Mouse (Mus musculus) intestine, postnatal 0 days (tissue): ENCODE measurements around the gene Tub. TPM values are rescaled to one million over a fixed set of nuclear protein-coding genes. Genes with fewer than 3 reads are reported as not detected.
A peak's percentile ranks its signal among the peaks of the same experiment; 100 is the strongest.

Experiments used
- ATAC-seq: fragments of 200-750 bp; cut with Nextera tagmentation; 2 replicates; pipeline ENCODE4 v1.8.0; 2017; ENCODE audit warnings: mild to moderate bottlenecking, moderate TSS enrichment, moderate library complexity
- H3K27ac ChIP-seq: fragments of 300-500 bp; sonication (generic); 2 replicates; pipeline ENCODE4 v1.5.1; 2014; ENCODE audit warnings: mild to moderate bottlenecking, low read depth, low read length, moderate library complexity
- H3K27me3 ChIP-seq: fragments of 300-500 bp; sonication (generic); replicated peaks from 2 replicates; pipeline ENCODE4 v1.6.1; 2014; ENCODE audit warnings: low read length, mixed read lengths; ENCODE audit not compliant: control insufficient read depth, insufficient read depth
- H3K36me3 ChIP-seq: fragments of 300-500 bp; sonication (generic); 2 replicates; pipeline ENCODE4 v1.6.1; 2014; ENCODE audit warnings: mild to moderate bottlenecking, moderate library complexity; ENCODE audit not compliant: control insufficient read depth, insufficient read depth
- H3K4me1 ChIP-seq: fragments of 300-500 bp; sonication (generic); replicated peaks from 2 replicates; pipeline ENCODE4 v1.6.1; 2014; ENCODE audit warnings: antibody characterized with exemption, low read length, mixed read lengths; ENCODE audit not compliant: control insufficient read depth, insufficient read depth
- H3K4me2 ChIP-seq: fragments of 300-500 bp; sonication (generic); replicated peaks from 2 replicates; pipeline ENCODE4 v1.6.1; 2014; ENCODE audit warnings: low read depth, mild to moderate bottlenecking, moderate library complexity
- H3K4me3 ChIP-seq: fragments of 300-500 bp; sonication (generic); 2 replicates; pipeline ENCODE4 v1.5.1; 2014; ENCODE audit warnings: low read depth, low read length
- H3K9ac ChIP-seq: fragments of 300-500 bp; sonication (generic); 2 replicates; pipeline ENCODE4 v1.6.1; 2014; ENCODE audit warnings: mild to moderate bottlenecking, low read depth, low read length
- H3K9me3 ChIP-seq: fragments of 300-500 bp; sonication (generic); 2 replicates; pipeline ENCODE4 v1.6.1; 2016; ENCODE audit warnings: mixed run types; ENCODE audit not compliant: control insufficient read depth
- CTCF ChIP-seq: sonication (generic); IDR thresholded peaks from 2 replicates; pipeline ENCODE4 v1.5.1; 2016; ENCODE audit warnings: low read depth, mild to moderate bottlenecking, control low read depth, antibody characterized with exemption, moderate library complexity
- WGBS: fragments of 180-500 bp; shearing (Covaris S2); extraction: QIAGEN DNeasy Blood & Tissue Kit; methylation state at CpG from one replicate; pipeline ENCODE4 v1.1.7; 2014; 5-methylcytosine and 5-hydroxymethylcytosine counted together
- polyA plus RNA-seq: library from polyadenylated mRNA; unstranded; fragments of >200 nt; fragmentation: Nextera tagmentation; extraction: Ambion mirVana; gene quantifications from 2 replicates; pipeline ENCODE4 v1.2.1, GENCODE M21; 2015

Tub gene
- polyA plus RNA-seq, 1 experiment from 2014 or later, result 1.1 TPM

DNA sequence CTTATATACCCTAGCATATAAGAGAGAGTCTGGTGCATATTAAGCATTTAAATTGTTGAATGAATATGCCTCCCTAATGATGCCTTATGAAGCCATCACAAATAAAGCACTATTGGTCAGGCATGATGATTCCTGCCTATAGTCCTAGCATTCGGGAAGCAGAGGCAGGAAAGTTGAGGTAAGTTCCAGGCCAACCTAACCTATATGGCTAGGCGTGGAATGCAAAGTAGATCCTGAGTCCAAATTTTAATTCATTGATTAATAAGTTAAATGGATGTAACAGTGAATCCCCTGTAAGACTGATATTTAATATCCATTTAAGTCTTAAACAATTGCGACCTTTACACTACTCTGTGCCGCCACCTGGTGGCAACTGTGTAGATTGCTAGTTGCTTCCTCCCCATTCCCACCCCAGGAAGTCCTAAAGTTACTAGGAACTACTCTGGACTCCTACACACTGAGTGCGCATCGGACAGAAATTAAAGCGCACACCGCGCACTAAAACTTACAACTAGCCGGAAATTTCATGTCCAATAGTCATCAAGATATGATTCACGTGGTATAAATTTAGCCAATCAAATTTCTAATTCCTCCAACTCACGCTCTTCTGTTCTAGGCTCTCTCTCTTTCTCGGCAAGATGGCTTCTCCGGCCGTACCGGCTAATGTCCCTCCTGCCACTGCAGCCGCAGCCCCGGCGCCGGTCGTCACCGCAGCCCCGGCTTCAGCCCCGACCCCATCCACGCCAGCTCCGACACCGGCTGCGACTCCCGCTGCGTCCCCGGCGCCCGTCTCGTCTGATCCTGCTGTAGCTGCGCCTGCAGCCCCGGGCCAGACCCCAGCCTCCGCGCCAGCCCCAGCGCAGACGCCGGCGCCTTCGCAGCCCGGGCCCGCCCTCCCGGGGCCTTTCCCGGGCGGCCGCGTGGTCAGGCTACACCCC, 16.1 kb upstream of the Tub start, which contains the start of gene Eif3f:
Gene Eif3f, plus strand, starts transcription at position 624 of the 938 bp plus-strand sequence.
- peak; percentile 99 for ATAC-seq
- H3K9ac ChIP-seq, result peak within 1 kb of the TSS; percentile 97
- TF ChIP-seq CTCF, result peak; percentile 92
- peak within 1 kb of the TSS; percentile 97 for H3K4me3 ChIP-seq
- H3K36me3 ChIP-seq, result peaks cover 15% of the 10 kb centered on the region
- peak within 1 kb of the TSS; percentile 84 for H3K27ac ChIP-seq
- peak within 1 kb of the TSS; percentile 69 for H3K4me2 ChIP-seq
- H3K27me3 ChIP-seq, result no peaks in the 10 kb centered on the region
- WGBS, result 2% methylated on average over 50 of the region's 50 CpGs
- H3K9me3 ChIP-seq, result no peaks in the 10 kb centered on the region
- H3K4me1 ChIP-seq, result peaks cover 5% of the 10 kb centered on the region; the same call in 1 of the 2 replicates

- 4% methylated on average over 8 of the region's 8 CpGs for WGBS
- 0 out of 2 replicates have a peak overlapping the region, but pooled peaks have one; percentile 84 for H3K27ac ChIP-seq
- TF ChIP-seq CTCF, result no peak
Measured at GRCm38 (mm10) chr7:108934836-108935235, 15.3 kb upstream of the Tub start.

DNA sequence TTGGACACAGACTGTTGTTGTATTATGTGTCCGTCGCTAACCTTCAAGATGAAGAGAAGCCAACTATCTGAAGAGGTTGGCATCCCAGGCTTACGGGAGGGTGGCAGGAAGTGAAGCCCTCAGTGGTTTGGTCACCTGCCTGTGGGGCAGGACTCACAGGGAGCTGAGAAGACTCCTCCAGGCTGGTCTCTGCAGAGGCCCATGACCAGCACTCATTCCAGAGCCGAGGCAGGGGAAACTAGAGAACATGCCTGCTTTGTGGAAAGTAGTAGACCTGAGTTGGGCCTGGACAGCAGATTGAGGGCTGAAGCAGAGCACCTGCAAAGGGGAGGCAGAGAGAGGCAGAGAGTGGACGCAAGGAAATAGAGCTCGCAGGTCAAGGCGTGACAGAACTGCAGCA, 14.7 kb upstream of the Tub start:
- Histone ChIP-seq H3K27me3 (no peaks in the 10 kb centered on the region), H3K4me2 (peak overlapping the region; percentile 69), H3K9ac (peak overlapping the region; percentile 97; the same call in 1 of the 2 replicates), H3K4me3 (peak overlapping the region; percentile 97), H3K36me3 (peaks cover 28% of the 10 kb centered on the region), H3K4me1 (peaks cover 5% of the 10 kb centered on the region; the same call in 1 of the 2 replicates), H3K9me3 (no peaks in the 10 kb centered on the region), H3K27ac (no peak overlapping the region)
- 76% methylated on average over 7 of the region's 7 CpGs for WGBS
- ATAC-seq, result no peak
- TF ChIP-seq CTCF, result no peak

More at GRCm38 (mm10) chr7:108934836-108935235, 15.3 kb upstream of the Tub start:
- H3K9me3 ChIP-seq, result no peaks in the 10 kb centered on the region
- H3K4me1 ChIP-seq, result peaks cover 5% of the 10 kb centered on the region; the same call in 1 of the 2 replicates
- H3K27me3 ChIP-seq, result no peaks in the 10 kb centered on the region
- H3K36me3 ChIP-seq, result peaks cover 22% of the 10 kb centered on the region
- peak overlapping the region; percentile 97 for H3K9ac ChIP-seq
- ATAC-seq, result no peak
- peak overlapping the region; percentile 69 for H3K4me2 ChIP-seq
- H3K4me3 ChIP-seq, result peak overlapping the region; percentile 97

- Histone ChIP-seq H3K9ac (no peak overlapping the region), H3K27me3 (no peaks in the 10 kb centered on the region), H3K36me3 (peaks cover 39% of the 10 kb centered on the region), H3K27ac (no peak overlapping the region), H3K4me1 (peaks cover 5% of the 10 kb centered on the region; the same call in 1 of the 2 replicates), H3K9me3 (no peaks in the 10 kb centered on the region), H3K4me2 (no peak overlapping the region), H3K4me3 (no peak overlapping the region)
- TF ChIP-seq CTCF, result no peak
- WGBS, result 95% methylated on average over 4 of the region's 4 CpGs
- no peak for ATAC-seq
Measured at GRCm38 (mm10) chr7:108936591-108936990, 13.5 kb upstream of the Tub start.

GRCm38 (mm10) chr7:108941466-108941865, 8.7 kb upstream of the Tub start:
- Histone ChIP-seq H3K4me1 (no peaks in the 10 kb centered on the region), H3K27ac (no peak overlapping the region), H3K9ac (no peak overlapping the region), H3K4me2 (no peak overlapping the region), H3K27me3 (no peaks in the 10 kb centered on the region), H3K4me3 (no peak overlapping the region), H3K9me3 (no peaks in the 10 kb centered on the region), H3K36me3 (peaks cover 50% of the 10 kb centered on the region)
- no peak for TF ChIP-seq CTCF
- no peak for ATAC-seq
- WGBS, result 87% methylated on average over 9 of the region's 9 CpGs

- H3K9ac ChIP-seq, result no peak overlapping the region
- 0% methylated on average over 2 of the region's 2 CpGs for WGBS
- TF ChIP-seq CTCF, result peak; percentile 79
- no peak overlapping the region for H3K4me2 ChIP-seq
- H3K27me3 ChIP-seq, result no peaks in the 10 kb centered on the region
- no peak overlapping the region for H3K27ac ChIP-seq
- ATAC-seq, result no peak; the same call in 1 of the 2 replicates
- H3K4me1 ChIP-seq, result no peaks in the 10 kb centered on the region
- H3K9me3 ChIP-seq, result no peaks in the 10 kb centered on the region
- H3K36me3 ChIP-seq, result peaks cover 35% of the 10 kb centered on the region
- H3K4me3 ChIP-seq, result no peak overlapping the region
Measured at GRCm38 (mm10) chr7:108944002-108944401, 6.1 kb upstream of the Tub start.
